Mouse (Mus musculus) myocyte (in vitro differentiated cells): ENCODE data around the gene Rheb. TPM values are rescaled to one million over a fixed set of nuclear protein-coding genes. Genes with fewer than 3 reads are reported as not detected.
A peak's percentile ranks its signal among the peaks of the same experiment; 100 is the strongest.

Experiments
- H3K27me3 ChIP-seq: one replicate; pipeline ENCODE4 v1.6.1; 2011; ENCODE audit not compliant: control insufficient read depth, insufficient read depth, insufficient read length
- H3K36me3 ChIP-seq: one replicate; pipeline ENCODE4 v1.6.1; 2011; ENCODE audit not compliant: control insufficient read depth, insufficient read depth
- H3K4me2 ChIP-seq: one replicate; pipeline ENCODE4 v1.6.1; 2011; ENCODE audit warnings: low read depth, control low read depth
- H3K4me3 ChIP-seq: one replicate; pipeline ENCODE4 v1.5.1; 2011; ENCODE audit warnings: mild to moderate bottlenecking, control low read depth, moderate library complexity
- H3K79me2 ChIP-seq: one replicate; pipeline ENCODE4 v1.6.1; 2011; ENCODE audit not compliant: control insufficient read depth, insufficient read depth
- H3ac ChIP-seq: one replicate; pipeline ENCODE4 v1.6.1; 2011; ENCODE audit not compliant: control insufficient read depth, insufficient read length
- CEBPB ChIP-seq: IDR thresholded peaks from 2 replicates; pipeline ENCODE4 v1.6.1; 2011; ENCODE audit warnings: mild to moderate bottlenecking, moderate library complexity; ENCODE audit not compliant: poor library complexity, insufficient read depth, severe bottlenecking
- E2F4 ChIP-seq: IDR thresholded peaks from one replicate; pipeline ENCODE4 v1.6.1; 2011; ENCODE audit warnings: mild to moderate bottlenecking, control low read depth, moderate library complexity; ENCODE audit not compliant: insufficient read depth
- MAX ChIP-seq: IDR thresholded peaks from one replicate; pipeline ENCODE4 v1.6.1; 2011; ENCODE audit warnings: low read depth, mild to moderate bottlenecking, control low read depth
- MYOD1 ChIP-seq, 3 experiments: IDR thresholded peaks; one replicate each; pipeline ENCODE4 v1.6.1; 2011; ENCODE audit warnings: control low read depth in 2 of 3, low read depth in 2 of 3, mild to moderate bottlenecking in 2 of 3, moderate library complexity in 1 of 3; ENCODE audit not compliant: insufficient read length in 2 of 3, control insufficient read depth in 1 of 3
- MYOG ChIP-seq, 3 experiments: IDR thresholded peaks; one replicate each; pipeline ENCODE4 v1.6.1; 2011; ENCODE audit warnings: control low read depth in 2 of 3, low read depth in 2 of 3, mild to moderate bottlenecking in 2 of 3; ENCODE audit not compliant: insufficient read length in 2 of 3, control insufficient read depth in 1 of 3, insufficient read depth in 1 of 3
- POLR2A ChIP-seq: IDR thresholded peaks from one replicate; pipeline ENCODE4 v1.6.1; 2011; ENCODE audit warnings: low read depth, mild to moderate bottlenecking, control low read depth, moderate library complexity; ENCODE audit not compliant: insufficient read length
- POLR2AphosphoS2 ChIP-seq: IDR thresholded peaks from one replicate; pipeline ENCODE4 v1.6.1; 2011; ENCODE audit warnings: low read depth, control low read depth; ENCODE audit not compliant: insufficient read length
- REST ChIP-seq: IDR thresholded peaks from one replicate; pipeline ENCODE4 v1.6.1; 2011; ENCODE audit warnings: mild to moderate bottlenecking, control low read depth, moderate library complexity; ENCODE audit not compliant: insufficient read depth, insufficient read length
- SRF ChIP-seq: IDR thresholded peaks from one replicate; pipeline ENCODE4 v1.6.1; 2011; ENCODE audit warnings: low read depth; ENCODE audit not compliant: control insufficient read depth, insufficient read length
- TCF12 ChIP-seq: IDR thresholded peaks from one replicate; pipeline ENCODE4 v1.6.1; 2011; ENCODE audit warnings: mild to moderate bottlenecking, control low read depth; ENCODE audit not compliant: poor library complexity, insufficient read depth, severe bottlenecking
- TCF3 ChIP-seq: IDR thresholded peaks from one replicate; pipeline ENCODE4 v1.6.1; 2011; ENCODE audit warnings: low read depth, control low read depth; ENCODE audit not compliant: insufficient read length
- USF1 ChIP-seq: IDR thresholded peaks from one replicate; pipeline ENCODE4 v1.6.1; 2011; ENCODE audit warnings: low read depth, mild to moderate bottlenecking, control low read depth, moderate library complexity
- polyA plus RNA-seq: library from polyadenylated mRNA; unstranded; fragments of >200 nt; fragmentation: generic; extraction: Trizol; gene quantifications from one replicate; pipeline ENCODE4 v1.2.1, GENCODE M21; 2012; ENCODE audit warnings: missing spikeins

Gene Rheb
- polyA plus RNA-seq, 1 experiment, result 64.4 TPM

DNA sequence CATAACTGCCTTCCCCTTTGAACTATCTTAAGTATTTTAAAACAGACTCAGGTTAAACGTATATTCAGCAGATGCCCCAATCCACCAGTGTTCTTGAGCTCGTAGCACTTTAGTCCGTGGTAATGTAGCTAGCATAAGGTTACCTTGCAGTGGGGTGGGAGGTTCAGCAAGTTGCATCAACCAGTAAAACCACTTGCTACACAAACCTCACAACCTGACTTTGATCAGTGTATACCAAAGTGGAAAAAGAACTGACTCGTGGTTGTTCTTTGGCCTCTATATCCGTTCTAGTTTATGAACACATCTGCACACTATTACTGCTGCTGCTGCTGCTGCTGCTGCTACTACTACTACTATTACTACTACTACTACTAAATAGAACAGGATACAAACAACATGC is 1.4 kb upstream of the Rheb start:
- Histone ChIP-seq H3K36me3 (no peaks in the 10 kb centered on the region), H3K27me3 (no peaks in the 10 kb centered on the region), H3K79me2 (peaks cover 30% of the 10 kb centered on the region), H3K4me2 (peak overlapping the region; percentile 95), H3ac (no peak overlapping the region), H3K4me3 (peak overlapping the region; percentile 89)
- TF ChIP-seq POLR2A, result no peak
- TF ChIP-seq MYOD1 (IDR thresholded peaks at IDR 0.05; ENCODE audit: control insufficient read depth in 1 of 3, insufficient read length in 2 of 3, low read depth in 2 of 3), result no peak

- Histone ChIP-seq H3ac (peak overlapping the region; percentile 94), H3K79me2 (peaks cover 37% of the 10 kb centered on the region), H3K36me3 (no peaks in the 10 kb centered on the region), H3K4me3 (peak overlapping the region; percentile 89), H3K27me3 (no peaks in the 10 kb centered on the region), H3K4me2 (peak overlapping the region; percentile 95)
- TF ChIP-seq MAX, result no peak
- no peak for TF ChIP-seq POLR2AphosphoS2
- no peak for TF ChIP-seq REST
- no peak for TF ChIP-seq POLR2A
Observed at GRCm38 (mm10) chr5:24843103-24843475, 665 bp upstream of the Rheb start.

DNA sequence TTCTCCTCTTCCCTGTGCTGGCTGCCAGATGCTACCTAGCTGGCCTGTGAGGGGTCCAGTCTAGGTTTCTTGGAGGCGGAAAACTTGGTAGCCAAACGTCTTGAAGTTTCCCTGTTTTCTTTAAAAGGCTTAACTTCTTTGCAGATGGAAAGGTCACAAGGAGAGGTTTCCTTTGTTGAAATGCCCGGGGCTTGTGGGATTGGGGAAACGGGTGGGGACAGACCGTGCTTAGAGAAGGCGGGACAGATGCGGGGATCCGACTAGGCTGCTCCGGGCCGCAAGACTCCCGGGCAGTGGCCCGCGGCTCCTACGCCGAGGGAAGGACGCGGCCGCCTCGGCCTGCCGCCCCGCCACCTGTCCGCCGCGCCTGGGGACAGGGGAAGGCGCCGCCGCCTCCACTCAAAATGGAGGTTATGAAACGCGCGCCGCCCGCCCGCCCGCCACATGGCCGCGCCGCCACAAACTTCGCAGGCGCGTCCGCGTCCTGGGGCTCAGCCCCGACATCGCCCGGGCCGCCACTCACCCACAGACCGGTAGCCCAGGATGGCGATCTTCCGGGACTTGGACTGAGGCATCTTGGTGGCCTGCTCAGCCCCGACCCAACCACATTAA is 656 bp downstream of the Rheb start:
- no peak for TF ChIP-seq E2F4
- TF ChIP-seq REST, result no peak
- TF ChIP-seq POLR2A, result no peak
- no peak for TF ChIP-seq USF1
- TF ChIP-seq MYOG (IDR thresholded peaks at IDR 0.05; ENCODE audit: control insufficient read depth in 1 of 3, insufficient read depth in 1 of 3, insufficient read length in 2 of 3, low read depth in 2 of 3), result no peak
- peak in 1 of 3 experiments; percentile 68 for TF ChIP-seq MYOD1 (IDR thresholded peaks at IDR 0.05; ENCODE audit: control insufficient read depth in 1 of 3, insufficient read length in 2 of 3, low read depth in 2 of 3)
- H3K4me3 ChIP-seq, result peak overlapping the region; percentile 89
- no peaks in the 10 kb centered on the region for H3K36me3 ChIP-seq
- no peaks in the 10 kb centered on the region for H3K27me3 ChIP-seq
- H3K79me2 ChIP-seq, result peaks cover 51% of the 10 kb centered on the region
- peak overlapping the region; percentile 95 for H3K4me2 ChIP-seq
- peak overlapping the region; percentile 94 for H3ac ChIP-seq

- no peaks in the 10 kb centered on the region for H3K36me3 ChIP-seq
- peak overlapping the region; percentile 89 for H3K4me3 ChIP-seq
- H3ac ChIP-seq, result peak overlapping the region; percentile 94
- peak overlapping the region; percentile 95 for H3K4me2 ChIP-seq
- TF ChIP-seq MAX (no peak), E2F4 (no peak), POLR2A (no peak), MYOD1 (IDR thresholded peaks at IDR 0.05; ENCODE audit: control insufficient read depth in 1 of 3, insufficient read length in 2 of 3, low read depth in 2 of 3) (no peak), POLR2AphosphoS2 (peak; percentile 11)
- no peaks in the 10 kb centered on the region for H3K27me3 ChIP-seq
- H3K79me2 ChIP-seq, result peaks cover 58% of the 10 kb centered on the region
Observed at GRCm38 (mm10) chr5:24840975-24841431, 1.4 kb downstream of the Rheb start.

DNA sequence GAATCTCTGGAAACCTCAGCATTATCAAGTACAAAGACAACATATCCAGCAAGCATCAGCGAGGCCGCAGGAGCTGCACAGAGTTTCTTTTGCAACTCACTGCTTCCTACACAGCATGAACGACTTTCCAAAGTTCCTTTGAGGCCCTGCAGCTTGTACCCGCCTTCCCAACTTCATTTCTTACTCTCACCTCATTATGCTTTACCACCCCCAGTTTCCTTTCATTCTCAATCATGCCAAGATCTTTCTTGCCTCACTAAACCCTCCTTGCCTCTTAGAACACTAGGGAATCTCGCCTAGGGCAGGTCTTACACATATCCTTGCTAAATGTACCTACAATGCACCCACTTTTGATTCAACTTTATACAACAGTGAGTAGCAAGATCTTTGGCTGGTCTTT is 7.9 kb downstream of the Rheb start:
- Histone ChIP-seq H3K4me2 (no peak overlapping the region), H3K27me3 (no peaks in the 10 kb centered on the region), H3K36me3 (no peaks in the 10 kb centered on the region), H3ac (no peak overlapping the region), H3K4me3 (no peak overlapping the region), H3K79me2 (peaks cover 99% of the 10 kb centered on the region)
- TF ChIP-seq REST (no peak), TCF3 (no peak), POLR2A (no peak), MYOG (IDR thresholded peaks at IDR 0.05; ENCODE audit: control insufficient read depth in 1 of 3, insufficient read depth in 1 of 3, insufficient read length in 2 of 3, low read depth in 2 of 3) (no peak), USF1 (no peak), MAX (no peak), TCF12 (no peak), MYOD1 (IDR thresholded peaks at IDR 0.05; ENCODE audit: control insufficient read depth in 1 of 3, insufficient read length in 2 of 3, low read depth in 2 of 3) (no peak), CEBPB (no peak), POLR2AphosphoS2 (no peak), SRF (no peak), E2F4 (no peak)

DNA sequence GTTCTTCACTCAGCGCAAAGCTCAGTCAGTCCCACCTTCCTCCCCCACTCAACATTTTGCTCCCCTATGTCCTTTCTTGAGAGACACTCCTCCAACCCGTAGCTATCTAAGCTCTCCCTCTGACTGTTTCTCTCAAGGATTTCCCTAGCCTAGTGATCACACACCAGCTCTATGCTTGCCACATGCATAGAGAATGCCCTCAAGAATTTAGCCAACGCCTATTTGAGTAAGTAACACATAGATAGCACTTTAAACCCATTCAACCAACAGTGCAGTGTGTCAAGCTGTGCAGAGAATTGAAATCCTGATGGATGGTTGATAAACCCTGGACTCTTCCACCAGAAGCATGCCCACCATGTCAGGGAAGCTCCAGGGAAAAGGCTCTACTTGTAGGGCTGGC is 10.5 kb downstream of the Rheb start:
- Histone ChIP-seq H3K27me3 (no peaks in the 10 kb centered on the region), H3K4me2 (no peak overlapping the region)
- TF ChIP-seq CEBPB, result no peak
- TF ChIP-seq REST, result no peak
- no peak for TF ChIP-seq POLR2AphosphoS2
- TF ChIP-seq SRF, result no peak
- no peak for TF ChIP-seq TCF12
- TF ChIP-seq TCF3, result no peak
- no peak for TF ChIP-seq USF1
- no peak for TF ChIP-seq MAX
- TF ChIP-seq MYOG (IDR thresholded peaks at IDR 0.05; ENCODE audit: control insufficient read depth in 1 of 3, insufficient read depth in 1 of 3, insufficient read length in 2 of 3, low read depth in 2 of 3), result no peak
- no peak for TF ChIP-seq POLR2A
- TF ChIP-seq E2F4, result no peak
- no peak for TF ChIP-seq MYOD1 (IDR thresholded peaks at IDR 0.05; ENCODE audit: control insufficient read depth in 1 of 3, insufficient read length in 2 of 3, low read depth in 2 of 3)

More for the DNA sequence above, 10.5 kb downstream of the Rheb start:
- Histone ChIP-seq H3K4me3 (no peak overlapping the region), H3K36me3 (no peaks in the 10 kb centered on the region), H3ac (no peak overlapping the region), H3K79me2 (peaks cover 99% of the 10 kb centered on the region)
